Mouse (Mus musculus) embryonic fibroblast, embryonic 13.5 days (primary cell): ENCODE measurements around the gene Gtf3c4. TPM values are rescaled to one million over a fixed set of nuclear protein-coding genes. Genes with fewer than 3 reads are reported as not detected.

Source experiments
- H3K27ac ChIP-seq: 2 replicates; pipeline ENCODE4 v1.5.1; 2012; ENCODE audit warnings: low read length, control low read depth, inconsistent platforms; ENCODE audit not compliant: insufficient read depth
- H3K4me1 ChIP-seq: 2 replicates; pipeline ENCODE4 v1.6.1; 2011; ENCODE audit warnings: low read length; ENCODE audit not compliant: control insufficient read depth, insufficient read depth
- H3K4me3 ChIP-seq: 2 replicates; pipeline ENCODE4 v1.5.1; 2011; ENCODE audit warnings: mild to moderate bottlenecking, control low read depth, low read length; ENCODE audit not compliant: insufficient read depth
- CTCF ChIP-seq: IDR thresholded peaks from 2 replicates; pipeline ENCODE4 v1.5.1; 2011; ENCODE audit warnings: mild to moderate bottlenecking, control low read depth, low read length, moderate library complexity, borderline replicate concordance; ENCODE audit not compliant: insufficient read depth
- POLR2A ChIP-seq: IDR thresholded peaks from 2 replicates; pipeline ENCODE4 v1.6.1; 2011; ENCODE audit warnings: low read depth, mild to moderate bottlenecking, control low read depth, low read length, moderate library complexity
- polyA plus RNA-seq: library from polyadenylated mRNA; stranded (reverse); fragments of >200 nt; gene quantifications from 2 replicates; pipeline ENCODE4 v1.2.4, GENCODE M21; 2011; ENCODE audit warnings: low read depth; ENCODE audit not compliant: missing spikeins, insufficient read length

The Gtf3c4 gene
- polyA plus RNA-seq, result 21.7 and 27.0 TPM in 2 replicates

DNA sequence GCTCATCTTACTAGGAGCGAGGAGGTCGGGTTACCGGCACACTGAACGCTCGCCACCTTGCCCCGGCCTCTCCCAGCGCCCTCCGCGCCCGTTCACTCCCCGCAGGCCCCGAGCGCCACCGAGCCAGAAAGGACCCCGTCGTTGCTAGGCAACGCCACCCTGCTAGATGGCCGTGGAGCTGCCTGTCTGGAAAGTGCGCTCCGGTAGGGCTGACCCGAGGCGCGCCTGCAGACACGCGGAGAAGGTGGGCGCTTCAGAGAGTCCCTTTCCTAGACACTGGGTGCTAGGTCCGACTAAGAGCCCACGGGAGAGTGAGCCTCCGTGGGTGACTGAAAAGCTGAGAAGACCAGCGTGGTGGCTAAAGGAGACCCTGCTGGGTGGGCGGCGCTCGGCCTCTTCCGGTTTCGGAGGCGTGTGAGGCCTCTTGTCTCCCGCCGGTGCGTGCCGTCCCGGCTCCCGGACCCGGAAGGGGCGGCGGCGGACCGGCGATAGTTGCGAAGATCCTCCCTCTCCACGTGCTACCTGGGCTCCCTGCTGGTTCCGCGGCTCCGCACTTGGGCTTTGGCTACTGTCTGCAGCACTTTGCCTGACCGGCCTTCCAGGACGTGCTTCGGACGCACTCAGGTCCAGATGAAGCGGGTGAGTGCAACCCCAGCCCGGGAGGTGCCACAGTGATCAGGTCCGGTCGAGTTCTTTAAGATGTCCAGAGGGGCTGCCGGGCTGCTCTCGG, at the start of gene Gtf3c4, which contains the start of gene Ddx31:
TSS of gene Gtf3c4 (minus strand) at position 139 of the 730 bp plus-strand sequence.
TSS of gene Ddx31 (plus strand) at position 185 of the 730 bp plus-strand sequence.
- TF ChIP-seq CTCF, result no peak
- TF ChIP-seq POLR2A, result peak; percentile 47
- Histone ChIP-seq H3K4me3 (peak within 1 kb of the TSS; percentile 74), H3K27ac (peak within 1 kb of the TSS; percentile 94), H3K4me1 (peaks cover 5% of the 10 kb centered on the region; the same call in 1 of the 2 replicates)

DNA sequence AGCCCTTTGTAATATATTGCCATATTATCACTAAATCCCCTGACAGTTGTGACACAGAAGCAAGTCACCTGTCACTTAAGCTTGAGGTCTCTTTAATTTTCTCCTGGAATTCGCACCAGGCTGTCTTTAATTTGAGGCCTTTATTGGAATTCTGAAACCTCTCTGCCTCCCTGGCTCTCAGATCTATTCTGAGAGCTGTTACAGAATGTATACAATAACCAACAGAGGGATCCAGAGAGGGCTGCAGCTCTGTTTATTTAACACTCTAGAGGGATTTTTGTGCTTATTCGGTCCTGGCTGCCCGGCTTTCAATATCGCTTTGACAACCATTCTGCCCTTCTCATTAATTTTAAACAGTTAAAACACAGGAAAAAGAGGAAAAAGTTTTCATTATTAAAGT, 44.8 kb upstream of the Gtf3c4 start:
- TF ChIP-seq CTCF (no peak), POLR2A (no peak)
- Histone ChIP-seq H3K4me3 (no peak overlapping the region), H3K27ac (no peak overlapping the region), H3K4me1 (no peaks in the 10 kb centered on the region)

DNA sequence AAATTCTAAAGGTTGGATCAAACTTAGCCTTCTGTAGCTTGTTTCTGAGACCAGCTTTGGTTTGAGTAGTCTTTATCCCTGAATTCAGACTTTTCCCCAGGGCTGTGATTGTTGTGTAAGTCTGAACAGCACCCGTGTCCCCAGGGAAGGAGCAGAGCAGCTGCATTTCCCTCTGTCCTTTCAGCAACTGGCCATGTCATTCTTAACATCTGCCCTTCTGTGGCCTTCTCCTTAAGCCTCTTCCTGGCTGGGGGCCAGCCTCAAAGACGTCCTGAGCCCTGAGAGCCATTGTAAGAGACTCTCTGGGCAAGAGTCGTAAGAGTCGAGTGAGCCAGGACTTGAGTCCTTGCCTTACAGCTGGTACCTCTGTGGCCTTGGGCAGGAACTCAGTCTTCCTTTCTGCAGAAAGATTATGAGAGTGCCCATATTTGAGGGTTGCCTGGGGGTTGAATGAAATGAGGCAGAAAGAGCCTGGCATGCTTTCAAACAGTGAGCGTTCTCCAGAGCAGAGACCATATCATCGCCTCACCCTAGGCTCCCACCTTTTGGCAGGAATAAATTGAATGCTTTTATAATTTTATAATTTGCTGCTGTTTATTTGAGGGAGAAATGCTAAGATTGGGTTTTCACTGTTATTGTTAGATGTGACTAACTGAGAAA, 42.8 kb upstream of the Gtf3c4 start:
- Histone ChIP-seq H3K4me3 (no peak overlapping the region), H3K4me1 (no peaks in the 10 kb centered on the region), H3K27ac (no peak overlapping the region)
- TF ChIP-seq CTCF (no peak), POLR2A (no peak)

DNA sequence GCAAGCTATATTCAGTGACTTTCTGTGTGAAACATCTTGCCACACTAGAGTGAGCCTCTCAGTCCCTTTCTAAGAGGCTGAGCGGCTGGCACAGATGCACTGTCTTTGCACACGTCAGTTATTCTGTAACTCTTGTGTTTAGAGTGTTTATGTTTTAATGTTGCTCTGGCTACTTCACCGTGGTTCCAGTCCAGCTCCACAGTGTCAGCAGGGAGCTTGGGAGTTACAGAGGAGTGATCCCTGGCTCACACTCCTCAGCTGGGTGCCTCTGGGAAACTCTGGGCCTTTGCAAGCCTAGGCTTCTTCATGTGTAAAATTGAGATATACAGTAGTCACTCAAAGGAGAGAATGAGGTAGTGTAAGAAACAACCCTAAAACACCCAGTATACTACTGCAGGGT, 41.9 kb upstream of the Gtf3c4 start:
- no peak for TF ChIP-seq CTCF
- TF ChIP-seq POLR2A, result no peak
- H3K27ac ChIP-seq, result no peak overlapping the region
- H3K4me3 ChIP-seq, result no peak overlapping the region
- no peaks in the 10 kb centered on the region for H3K4me1 ChIP-seq

DNA sequence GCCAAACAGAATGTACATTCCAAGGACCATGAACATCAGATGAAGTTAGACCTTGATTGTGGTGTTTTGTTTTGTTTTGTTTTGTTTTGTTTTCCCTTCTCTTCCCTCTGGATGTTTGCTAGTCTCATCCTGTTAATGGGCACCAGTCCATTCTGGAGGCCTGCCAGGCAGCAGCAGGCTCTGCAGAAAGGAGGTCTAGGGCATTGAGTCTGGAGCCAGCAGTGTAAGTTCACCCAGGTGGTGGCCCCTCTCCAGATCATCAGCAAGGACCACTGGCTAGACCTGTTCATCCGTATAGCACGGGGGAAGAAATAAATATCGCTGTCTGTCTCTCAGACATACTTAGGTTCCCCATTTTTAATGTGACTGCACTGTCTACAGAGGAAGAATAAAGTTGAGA, 41.1 kb upstream of the Gtf3c4 start:
- H3K4me1 ChIP-seq, result no peaks in the 10 kb centered on the region
- H3K4me3 ChIP-seq, result no peak overlapping the region
- H3K27ac ChIP-seq, result no peak overlapping the region
- no peak for TF ChIP-seq CTCF
- TF ChIP-seq POLR2A, result no peak

- H3K27ac ChIP-seq, result no peak overlapping the region
These were observed 35.4 kb upstream of the Gtf3c4 start for GRCm38 (mm10) chr2:28875554-28875953.

DNA sequence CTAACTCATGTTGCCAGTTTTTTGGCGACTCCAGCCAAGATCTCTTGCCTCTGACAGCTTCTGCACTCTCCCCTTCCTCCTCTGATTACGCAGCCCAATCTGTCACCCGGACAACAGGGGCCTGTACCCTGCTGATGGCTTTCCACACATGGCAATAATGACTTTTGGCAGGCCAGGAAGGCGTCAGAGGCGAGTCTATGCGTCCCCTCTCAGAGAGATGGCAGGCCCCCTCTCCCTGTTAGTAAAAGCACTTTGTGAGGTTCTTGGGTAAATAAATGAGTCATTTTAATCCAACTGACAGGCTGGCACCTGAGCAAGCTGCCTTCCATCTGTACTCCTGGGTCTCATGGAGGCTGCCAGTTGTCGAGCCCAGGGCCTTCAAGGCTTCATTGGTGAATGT, 27.3 kb upstream of the Gtf3c4 start:
- Histone ChIP-seq H3K4me1 (no peaks in the 10 kb centered on the region), H3K27ac (no peak overlapping the region), H3K4me3 (no peak overlapping the region)
- no peak for TF ChIP-seq POLR2A
- TF ChIP-seq CTCF, result no peak

More at GRCm38 (mm10) chr2:28875554-28875953, 35.4 kb upstream of the Gtf3c4 start:
- H3K4me1 ChIP-seq, result no peaks in the 10 kb centered on the region
- TF ChIP-seq POLR2A (no peak), CTCF (no peak)
- H3K4me3 ChIP-seq, result no peak overlapping the region

DNA sequence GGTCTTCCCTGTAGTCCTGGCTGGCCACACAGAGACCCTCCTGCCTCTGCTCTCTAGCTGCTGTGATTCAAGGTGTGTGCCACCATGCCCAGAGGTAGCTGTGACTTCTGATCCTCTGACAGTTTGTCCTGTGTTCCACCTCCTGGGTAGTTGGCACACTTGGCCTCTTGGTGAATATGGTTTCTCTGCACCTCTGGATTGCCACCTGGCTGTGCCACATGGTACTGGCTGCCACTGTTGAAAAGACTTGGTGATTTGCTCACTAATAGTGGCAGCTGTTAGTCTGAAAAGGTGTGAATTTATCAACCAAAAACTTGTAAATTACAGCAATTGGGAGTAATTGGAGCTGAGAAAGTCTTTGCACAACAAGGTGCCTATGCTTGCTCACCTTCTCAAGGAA, 23.7 kb upstream of the Gtf3c4 start:
- no peak overlapping the region for H3K27ac ChIP-seq

DNA sequence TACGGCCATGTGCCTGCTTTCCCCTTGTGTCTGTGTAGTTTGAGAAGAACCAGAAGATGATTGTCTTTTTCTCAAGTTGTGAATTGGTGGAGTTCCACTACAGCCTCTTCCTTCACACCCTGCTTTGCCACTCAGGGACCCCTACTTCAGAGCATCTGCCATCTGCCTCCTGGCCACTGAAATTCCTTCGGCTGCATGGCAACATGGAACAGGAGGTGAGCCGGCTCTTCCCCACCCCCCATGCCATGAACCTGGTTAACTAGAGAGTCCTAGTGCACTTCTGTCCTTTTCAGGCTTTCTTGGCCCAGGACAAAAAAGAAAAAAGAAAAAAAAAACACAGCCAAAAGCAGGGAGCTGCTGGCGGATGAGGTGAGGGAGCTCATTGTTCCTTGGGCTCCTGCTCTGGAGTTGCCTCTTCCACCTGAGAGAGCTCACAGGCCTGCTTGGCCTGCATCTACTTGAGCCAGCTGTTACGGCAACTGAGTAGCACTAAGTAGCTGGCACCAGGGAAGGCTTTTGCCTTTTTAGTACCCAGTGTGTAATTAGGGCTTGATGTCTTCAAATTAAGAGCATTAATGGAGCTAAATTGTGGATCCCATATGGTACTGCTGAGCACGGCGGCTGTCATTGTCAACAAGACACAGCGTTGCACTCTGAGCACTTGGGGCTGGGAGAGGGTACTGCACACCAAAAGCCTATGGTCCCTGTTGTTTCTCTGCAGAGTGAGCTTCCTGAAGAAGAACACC, 20.7 kb upstream of the Gtf3c4 start:
- Histone ChIP-seq H3K4me3 (no peak overlapping the region), H3K27ac (no peak overlapping the region), H3K4me1 (no peaks in the 10 kb centered on the region)
- TF ChIP-seq CTCF, result no peak
- no peak for TF ChIP-seq POLR2A

More for the DNA sequence above, 23.7 kb upstream of the Gtf3c4 start:
- H3K4me1 ChIP-seq, result no peaks in the 10 kb centered on the region
- no peak overlapping the region for H3K4me3 ChIP-seq
- TF ChIP-seq CTCF (no peak), POLR2A (no peak)
